Mouse (Mus musculus) stomach, embryonic 14.5 days (tissue): ENCODE results near the gene Braf. TPM values are rescaled to one million over a fixed set of nuclear protein-coding genes. Genes with fewer than 3 reads are reported as not detected.
"Not testable (repeated sequence)": the region's sequence is repeated elsewhere in the genome, so short reads cannot be mapped to it uniquely, and the experiment has no call there.

ENCODE experiments used
- ATAC-seq: fragments of 200-750 bp; cut with Nextera tagmentation; 2 replicates; pipeline ENCODE4 v1.8.0; 2017; ENCODE audit warnings: low read depth, moderate TSS enrichment; ENCODE audit not compliant: insufficient number of reproducible peaks, insufficient read depth, low FRiP score
- H3K27ac ChIP-seq: fragments of 300-500 bp; sonication (generic); 2 replicates; pipeline ENCODE4 v1.5.1; 2014; ENCODE audit warnings: mild to moderate bottlenecking, low read length, moderate library complexity, mixed read lengths
- H3K27me3 ChIP-seq: fragments of 300-500 bp; sonication (generic); 2 replicates; pipeline ENCODE4 v1.6.1; 2014; ENCODE audit warnings: low read length, control low read depth, mixed read lengths; ENCODE audit not compliant: control insufficient read depth, insufficient read depth
- H3K36me3 ChIP-seq: fragments of 300-500 bp; sonication (generic); 2 replicates; pipeline ENCODE4 v1.6.1; 2014; ENCODE audit warnings: mild to moderate bottlenecking, control low read depth, low read length, moderate library complexity, mixed read lengths; ENCODE audit not compliant: control insufficient read depth, insufficient read depth
- H3K4me1 ChIP-seq: fragments of 300-500 bp; sonication (generic); 2 replicates; pipeline ENCODE4 v1.6.1; 2014; ENCODE audit warnings: low read length, control low read depth, mixed read lengths; ENCODE audit not compliant: control insufficient read depth, insufficient read depth
- H3K4me2 ChIP-seq: fragments of 300-500 bp; sonication (generic); replicated peaks from 2 replicates; pipeline ENCODE4 v1.6.1; 2014; ENCODE audit warnings: low read depth, low read length, control low read depth
- H3K4me3 ChIP-seq: fragments of 300-500 bp; sonication (generic); 2 replicates; pipeline ENCODE4 v1.5.1; 2014; ENCODE audit warnings: low read depth, low read length, control low read depth
- H3K9ac ChIP-seq: fragments of 300-500 bp; sonication (generic); replicated peaks from 2 replicates; pipeline ENCODE4 v1.6.1; 2014; ENCODE audit warnings: low read depth, mild to moderate bottlenecking, control low read depth, low read length, moderate library complexity, mixed read lengths
- H3K9me3 ChIP-seq: fragments of 300-500 bp; sonication (generic); 2 replicates; pipeline ENCODE4 v1.6.1; 2016; ENCODE audit warnings: low read depth, low read length, control low read depth; ENCODE audit not compliant: control insufficient read depth
- whole genome bisulfite sequencing: fragments of 180-500 bp; shearing (Covaris S2); extraction: QIAGEN DNeasy Blood & Tissue Kit; methylation state at CpG from one replicate; pipeline ENCODE4 v1.1.7; 2014; 5-methylcytosine and 5-hydroxymethylcytosine counted together
- polyA plus RNA-seq: library from polyadenylated mRNA; unstranded; fragments of >200 nt; fragmentation: Nextera tagmentation; extraction: Ambion mirVana; gene quantifications from 2 replicates; pipeline ENCODE4 v1.2.1, GENCODE M21; 2014

The Braf gene
- 19.0 and 19.8 TPM in 2 replicates for polyA plus RNA-seq

DNA sequence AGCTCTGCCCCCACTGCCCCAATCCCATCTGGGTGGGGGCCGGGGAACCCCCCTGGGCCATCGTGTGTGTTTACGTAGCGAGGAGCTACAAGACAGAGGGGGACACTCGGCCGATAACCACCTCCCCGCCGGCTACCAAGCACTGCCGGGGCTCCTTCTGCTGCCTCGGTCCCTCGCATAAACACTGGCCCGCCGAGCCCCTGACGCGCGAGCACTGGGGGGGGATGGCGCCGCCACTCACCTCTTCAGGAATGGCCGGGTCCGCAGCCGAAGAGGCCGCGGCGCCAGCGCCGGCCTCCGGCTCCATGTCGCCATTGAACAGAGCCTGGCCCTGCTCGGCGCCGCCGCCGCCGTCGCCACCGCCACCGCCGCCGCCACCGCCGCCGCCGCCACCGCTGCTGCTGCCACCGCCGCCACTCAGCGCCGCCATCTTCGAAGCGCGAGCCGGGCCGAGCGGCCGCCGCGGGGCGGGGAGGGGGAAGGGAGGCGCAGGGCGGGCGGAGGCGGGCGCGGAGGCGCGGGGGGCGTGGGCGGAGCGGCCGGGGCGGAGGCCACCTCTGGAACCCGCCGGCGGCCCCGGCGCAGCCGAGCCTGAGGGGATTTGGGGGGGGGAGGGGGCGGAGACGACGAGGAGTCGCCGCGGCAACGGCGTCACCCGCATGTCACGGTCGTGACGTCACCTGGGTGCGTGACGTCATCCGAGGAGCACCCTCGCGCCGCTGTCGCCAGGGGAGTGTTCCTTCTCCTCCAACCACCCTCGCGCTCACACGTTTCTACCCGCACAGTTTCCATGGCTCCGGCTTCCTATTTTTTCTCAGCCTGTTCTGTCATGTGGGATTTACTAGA is at the start of gene Braf:
Gene Braf, minus strand, starts transcription at position 598 of the 846 bp plus-strand sequence.
- Histone ChIP-seq H3K9ac (peak within 1 kb of the TSS; percentile 90), H3K4me3 (peak within 1 kb of the TSS; percentile 95), H3K4me2 (peak within 1 kb of the TSS; percentile 86), H3K27ac (peak within 1 kb of the TSS; percentile 95), H3K9me3 (no peaks in the 10 kb centered on the region), H3K4me1 (peaks cover 23% of the 10 kb centered on the region), H3K36me3 (no peaks in the 10 kb centered on the region), H3K27me3 (no peaks in the 10 kb centered on the region)
- peak; percentile 89 for ATAC-seq
- under 1% methylated on average over 65 of the region's 101 CpGs for WGBS

DNA sequence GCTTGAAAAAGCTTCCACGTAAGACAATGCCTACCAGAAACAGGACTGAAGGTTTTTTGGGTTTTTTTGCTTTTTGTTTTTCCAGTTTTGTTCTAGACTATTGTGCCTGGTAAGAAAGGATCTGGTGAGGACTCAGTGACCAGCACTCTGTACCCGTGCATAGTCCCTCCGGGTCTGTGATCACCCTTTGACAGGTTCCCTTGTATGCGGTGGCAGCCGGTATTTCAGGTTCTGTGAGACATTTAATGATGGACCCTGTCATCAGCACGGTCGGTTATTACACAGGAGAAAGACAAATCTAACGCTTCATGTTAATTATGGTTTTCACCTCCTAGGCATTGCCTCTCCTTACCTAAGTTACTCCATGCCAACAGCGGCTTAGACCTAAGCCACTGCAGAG is 49.8 kb upstream of the Braf start:
- Histone ChIP-seq H3K4me1 (no peaks in the 10 kb centered on the region), H3K4me3 (no peak overlapping the region), H3K27me3 (no peaks in the 10 kb centered on the region), H3K9me3 (no peaks in the 10 kb centered on the region), H3K9ac (no peak overlapping the region), H3K27ac (no peak overlapping the region), H3K4me2 (no peak overlapping the region), H3K36me3 (no peaks in the 10 kb centered on the region)
- 77% methylated on average over 9 of the region's 9 CpGs for WGBS
- no peak for ATAC-seq

- Histone ChIP-seq H3K9me3 (no peaks in the 10 kb centered on the region), H3K27me3 (no peaks in the 10 kb centered on the region), H3K27ac (no peak overlapping the region), H3K4me1 (no peaks in the 10 kb centered on the region), H3K9ac (no peak overlapping the region), H3K36me3 (no peaks in the 10 kb centered on the region), H3K4me2 (no peak overlapping the region), H3K4me3 (no peak overlapping the region)
- 88% methylated on average over 2 of the region's 2 CpGs for WGBS
- no peak for ATAC-seq
Measured at GRCm38 (mm10) chr6:39757229-39757628, 32.0 kb upstream of the Braf start.

DNA sequence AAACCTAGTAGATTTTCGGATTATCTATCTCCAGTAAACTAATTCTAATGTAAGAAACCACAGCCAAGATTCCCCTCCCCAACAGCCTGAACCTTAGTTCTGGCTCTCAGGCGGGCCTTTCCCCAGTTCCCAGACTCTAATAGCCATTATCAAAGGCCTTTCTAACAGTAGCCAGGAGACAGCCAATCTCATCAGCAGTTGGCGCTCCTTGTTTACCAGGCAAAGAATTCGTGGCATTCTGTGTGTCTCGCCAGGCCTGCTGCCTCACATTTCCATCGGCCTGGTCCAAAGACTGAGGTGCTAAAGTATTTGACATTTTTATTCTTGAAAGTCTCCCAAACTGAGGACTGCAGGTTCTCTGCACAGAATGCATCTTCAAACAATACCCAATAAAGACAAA is 24.6 kb upstream of the Braf start:
- Histone ChIP-seq H3K4me2 (no peak overlapping the region), H3K9me3 (no peaks in the 10 kb centered on the region), H3K36me3 (no peaks in the 10 kb centered on the region), H3K4me1 (no peaks in the 10 kb centered on the region), H3K27me3 (no peaks in the 10 kb centered on the region), H3K4me3 (no peak overlapping the region), H3K27ac (no peak overlapping the region), H3K9ac (no peak overlapping the region)
- no peak for ATAC-seq
- 17% methylated on average over 6 of the region's 6 CpGs for WGBS

DNA sequence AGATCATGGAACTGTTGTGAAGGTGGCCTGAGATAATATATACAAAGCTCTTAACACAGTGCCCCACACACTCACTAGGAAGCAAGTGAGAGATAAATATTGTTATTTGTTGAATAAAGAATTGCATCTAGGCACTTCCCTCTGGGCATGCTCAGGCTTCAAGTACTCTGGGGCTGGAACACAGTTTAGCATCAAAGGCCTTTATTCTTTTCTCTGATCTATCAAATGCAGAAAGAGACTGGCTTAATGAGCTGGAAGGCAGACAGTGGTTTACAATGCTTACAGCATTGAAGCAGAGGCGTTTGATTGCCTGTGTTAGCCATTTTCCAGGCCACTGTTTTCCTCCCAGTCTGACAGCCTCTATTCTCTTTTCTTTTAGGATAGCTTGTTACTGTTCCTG is 21.8 kb upstream of the Braf start:
- Histone ChIP-seq H3K27ac (no peak overlapping the region), H3K36me3 (no peaks in the 10 kb centered on the region), H3K4me3 (no peak overlapping the region), H3K4me1 (no peaks in the 10 kb centered on the region), H3K4me2 (no peak overlapping the region), H3K27me3 (no peaks in the 10 kb centered on the region), H3K9me3 (no peaks in the 10 kb centered on the region), H3K9ac (no peak overlapping the region)
- no peak for ATAC-seq
- WGBS, result 44% methylated on average over 1 of the region's 1 CpGs

DNA sequence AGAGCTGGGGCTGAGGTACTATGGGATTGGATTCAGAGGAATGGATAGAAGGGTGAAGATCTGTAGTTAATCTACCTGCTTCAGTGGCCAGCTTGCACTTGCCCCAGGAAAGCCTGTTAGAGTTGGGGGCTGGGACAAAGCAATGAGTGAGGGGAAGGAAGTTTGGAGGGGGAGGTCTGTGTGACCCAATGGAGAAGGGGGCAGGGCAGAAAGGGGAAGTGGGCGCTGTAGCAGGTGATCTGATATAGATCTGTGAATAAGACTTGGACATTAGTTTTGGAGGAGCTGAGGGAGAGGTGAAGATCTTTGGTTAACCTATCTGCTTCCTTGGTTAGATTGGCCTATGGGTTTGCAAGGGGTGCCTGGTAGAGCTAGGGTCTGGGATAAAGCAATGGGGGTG is 20.2 kb upstream of the Braf start:
- Histone ChIP-seq H3K9me3 (no peaks in the 10 kb centered on the region), H3K4me1 (no peaks in the 10 kb centered on the region), H3K4me3 (no peak overlapping the region), H3K36me3 (no peaks in the 10 kb centered on the region), H3K9ac (no peak overlapping the region), H3K27me3 (no peaks in the 10 kb centered on the region), H3K27ac (no peak overlapping the region), H3K4me2 (no peak overlapping the region)
- ATAC-seq, result no peak
- 87% methylated on average over 1 of the region's 1 CpGs for WGBS

DNA sequence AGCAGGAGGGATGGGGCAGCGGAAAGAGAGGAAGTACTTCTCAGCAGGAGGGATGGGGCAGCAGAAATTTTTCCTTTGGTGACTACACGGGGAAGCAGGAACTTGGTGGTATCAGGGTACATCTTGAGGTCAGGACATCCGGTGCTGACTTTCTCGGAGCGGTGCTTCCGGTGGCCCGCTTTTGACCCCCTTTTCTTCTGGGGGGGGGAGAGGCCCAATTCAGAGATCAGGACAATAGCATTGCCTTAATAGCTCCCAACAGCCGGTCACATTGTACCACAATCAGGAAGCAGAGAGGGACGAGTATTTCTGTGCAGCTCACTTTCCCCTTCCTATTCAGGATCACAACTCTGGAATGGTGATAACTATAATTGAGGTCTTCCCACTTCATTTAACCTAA is 14.4 kb upstream of the Braf start:
- H3K27ac ChIP-seq, H3K4me1 ChIP-seq, H3K36me3 ChIP-seq, ATAC-seq, H3K27me3 ChIP-seq, H3K9ac ChIP-seq, H3K4me3 ChIP-seq, H3K9me3 ChIP-seq, H3K4me2 ChIP-seq: not testable (repeated sequence)
- 87% methylated on average over 9 of the region's 9 CpGs for WGBS

DNA sequence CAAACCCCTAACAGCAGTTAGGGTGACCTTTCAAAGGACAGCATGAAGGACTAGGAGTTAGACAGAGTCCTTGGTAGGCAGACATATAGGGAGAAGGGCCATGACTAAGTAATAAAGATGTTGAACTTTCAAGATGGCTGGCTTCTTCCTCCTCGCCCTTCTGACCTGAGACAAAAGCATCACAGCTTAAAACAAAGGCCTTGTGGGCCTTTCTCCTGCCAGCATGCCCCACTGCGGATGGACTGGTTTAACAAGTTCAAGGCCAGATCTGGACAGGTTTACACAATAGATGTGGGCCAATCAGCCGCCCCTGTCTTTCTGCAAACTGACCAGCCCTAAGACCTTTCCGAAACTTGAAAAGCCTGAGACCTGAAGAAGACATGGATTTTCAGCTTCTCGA is 2.8 kb upstream of the Braf start:
- WGBS, result 76% methylated on average over 5 of the region's 5 CpGs
- ATAC-seq, result no peak
- no peaks in the 10 kb centered on the region for H3K36me3 ChIP-seq

GRCm38 (mm10) chr6:39726149-39726548 is 886 bp upstream of the Braf start:
- WGBS, result 78% methylated on average over 3 of the region's 3 CpGs
- no peaks in the 10 kb centered on the region for H3K9me3 ChIP-seq
- no peak for ATAC-seq

More for the DNA sequence above, 2.8 kb upstream of the Braf start:
- Histone ChIP-seq H3K4me2 (no peak overlapping the region), H3K4me3 (no peak overlapping the region), H3K9me3 (no peaks in the 10 kb centered on the region), H3K4me1 (peaks cover 9% of the 10 kb centered on the region), H3K27me3 (no peaks in the 10 kb centered on the region), H3K9ac (no peak overlapping the region), H3K27ac (no peak overlapping the region)

More at GRCm38 (mm10) chr6:39726149-39726548, 886 bp upstream of the Braf start:
- no peaks in the 10 kb centered on the region for H3K36me3 ChIP-seq
- H3K9ac ChIP-seq, result no peak overlapping the region
- no peaks in the 10 kb centered on the region for H3K27me3 ChIP-seq
- no peak overlapping the region for H3K4me3 ChIP-seq
- no peak overlapping the region for H3K27ac ChIP-seq
- H3K4me1 ChIP-seq, result peaks cover 19% of the 10 kb centered on the region
- no peak overlapping the region for H3K4me2 ChIP-seq
